Mouse (Mus musculus) brown adipose tissue, adult 24 weeks (tissue): ENCODE results near the gene Aldh9a1. TPM values are rescaled to one million over a fixed set of nuclear protein-coding genes. Genes with fewer than 3 reads are reported as not detected.
"Not testable (repeated sequence)": the region's sequence is repeated elsewhere in the genome, so short reads cannot be mapped to it uniquely, and the experiment has no call there.

Experiments used
- H3K27ac ChIP-seq: fragments of 200-500 bp; replicated peaks from 2 replicates; pipeline ENCODE4 v1.5.1; 2012; ENCODE audit warnings: low read depth, mild to moderate bottlenecking, low read length
- H3K4me1 ChIP-seq: fragments of 200-500 bp; 2 replicates; pipeline ENCODE4 v1.6.1; 2012; ENCODE audit warnings: low read length, mixed read lengths; ENCODE audit not compliant: control insufficient read depth, insufficient read depth, insufficient read length
- H3K4me3 ChIP-seq: fragments of 200-500 bp; 2 replicates; pipeline ENCODE4 v1.5.1; 2012; ENCODE audit warnings: low read depth, mild to moderate bottlenecking, low read length, moderate library complexity; ENCODE audit not compliant: insufficient read depth
- polyA plus RNA-seq: library from polyadenylated mRNA; stranded (reverse); fragments of >200 nt; gene quantifications from 2 replicates; pipeline ENCODE4 v1.2.4, GENCODE M21; 2012; ENCODE audit not compliant: missing spikeins, insufficient read depth, insufficient read length

Aldh9a1 gene
- polyA plus RNA-seq, 1 experiment, result 97.0 TPM

GRCm38 (mm10) chr1:167340111-167340787, 9.5 kb upstream of the Aldh9a1 start:
- H3K27ac ChIP-seq, result no peak overlapping the region
- peak overlapping the region; percentile 55 for H3K4me3 ChIP-seq
- H3K4me1 ChIP-seq, result no peaks in the 10 kb centered on the region

- Histone ChIP-seq H3K4me3 (no peak overlapping the region), H3K27ac (no peak overlapping the region), H3K4me1 (no peaks in the 10 kb centered on the region)
Measured at GRCm38 (mm10) chr1:167340910-167341528, 8.8 kb upstream of the Aldh9a1 start.

- H3K4me1 ChIP-seq, result no peaks in the 10 kb centered on the region
- no peak overlapping the region for H3K4me3 ChIP-seq
- no peak overlapping the region for H3K27ac ChIP-seq
Measured at GRCm38 (mm10) chr1:167342831-167343230, 7.0 kb upstream of the Aldh9a1 start.

GRCm38 (mm10) chr1:167345994-167346520, 3.7 kb upstream of the Aldh9a1 start:
- H3K4me3 ChIP-seq, H3K4me1 ChIP-seq, H3K27ac ChIP-seq: not testable (repeated sequence)

- H3K4me1 ChIP-seq, H3K27ac ChIP-seq, H3K4me3 ChIP-seq: not testable (repeated sequence)
Measured at GRCm38 (mm10) chr1:167349206-167349605, 585 bp upstream of the Aldh9a1 start.

DNA sequence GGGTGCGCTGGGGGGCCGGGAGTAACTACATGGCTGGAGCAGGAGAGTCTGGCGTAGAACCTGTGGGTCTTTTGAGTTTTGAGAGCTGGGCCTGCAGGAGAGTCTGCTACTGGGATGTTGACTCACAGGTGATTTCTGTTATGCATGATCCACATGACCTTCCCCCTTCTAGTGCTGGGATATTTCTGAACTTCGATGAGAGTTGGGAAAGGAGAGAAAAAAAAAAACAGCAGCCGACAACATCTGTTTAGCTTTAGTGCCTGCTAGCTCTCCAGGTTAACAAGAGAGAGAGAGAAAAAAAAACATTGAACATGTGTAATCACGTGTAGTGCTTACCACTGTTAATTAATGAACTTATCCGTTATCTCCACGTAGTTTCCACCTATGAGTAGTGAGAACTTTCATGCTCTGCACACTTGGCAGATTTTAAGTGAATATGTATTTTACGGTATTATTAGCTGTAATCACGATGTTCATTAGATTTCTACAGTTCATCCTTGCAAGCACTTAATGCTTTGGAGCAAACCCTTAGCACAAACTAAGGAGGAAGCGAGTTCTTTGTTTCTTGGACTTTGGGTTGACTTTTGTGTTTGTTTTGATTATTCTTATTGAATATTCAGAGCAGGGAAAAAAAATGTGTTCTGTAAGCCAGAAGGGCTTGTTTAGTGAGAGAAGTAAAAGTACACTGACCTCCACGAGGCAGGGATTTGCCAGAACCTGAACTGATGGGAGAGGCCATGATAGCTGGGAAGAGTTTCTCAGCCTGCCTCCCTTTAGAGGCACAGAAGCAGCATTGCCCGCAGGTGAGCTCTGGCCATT, 1.0 kb downstream of the Aldh9a1 start:
- H3K4me3 ChIP-seq, result peak overlapping the region; percentile 98
- H3K27ac ChIP-seq, result no peak overlapping the region
- H3K4me1 ChIP-seq, result no peaks in the 10 kb centered on the region

DNA sequence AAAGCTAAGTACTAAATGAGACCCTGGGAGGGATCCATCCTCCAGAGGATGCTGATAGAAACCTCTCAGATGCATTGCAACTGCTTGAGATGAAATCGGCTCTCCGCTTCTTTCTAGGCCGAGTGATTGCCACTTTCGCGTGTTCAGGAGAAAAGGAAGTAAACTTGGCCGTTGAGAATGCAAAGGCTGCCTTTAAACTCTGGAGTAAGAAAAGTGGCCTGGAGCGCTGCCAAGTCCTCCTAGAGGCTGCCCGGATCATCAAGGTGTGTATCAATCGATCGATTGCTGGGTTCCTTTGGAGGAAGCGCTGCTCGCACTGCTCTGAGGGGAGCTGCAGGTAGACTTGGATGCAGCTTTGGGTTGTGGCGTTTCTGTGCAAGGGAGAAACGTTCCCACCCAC, 2.6 kb downstream of the Aldh9a1 start:
- Histone ChIP-seq H3K27ac (no peak overlapping the region), H3K4me1 (no peaks in the 10 kb centered on the region), H3K4me3 (no peak overlapping the region)

GRCm38 (mm10) chr1:167357387-167357786, 7.6 kb downstream of the Aldh9a1 start:
- H3K27ac ChIP-seq, result no peak overlapping the region
- no peak overlapping the region for H3K4me3 ChIP-seq
- no peaks in the 10 kb centered on the region for H3K4me1 ChIP-seq

DNA sequence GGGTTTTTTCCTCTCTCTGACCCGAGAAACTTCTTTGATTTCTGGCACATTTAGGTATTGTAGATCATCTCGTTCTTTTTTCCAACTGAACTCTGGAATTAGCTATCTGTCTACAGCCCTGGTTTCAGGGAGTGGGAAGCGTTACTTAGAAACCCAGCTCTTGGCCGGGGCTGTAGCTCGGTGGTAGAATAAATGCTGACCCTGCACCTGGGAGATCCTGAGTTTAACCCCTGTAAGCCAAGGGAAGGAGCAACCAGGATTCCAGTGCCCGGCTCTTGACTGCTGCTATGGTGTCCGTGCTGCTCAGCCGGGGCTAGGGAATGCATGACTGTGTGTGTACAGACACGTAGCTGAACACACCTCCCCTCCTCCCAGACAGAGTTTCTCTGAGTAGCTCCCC, 8.9 kb downstream of the Aldh9a1 start:
- H3K4me1 ChIP-seq, result no peaks in the 10 kb centered on the region
- no peak overlapping the region for H3K4me3 ChIP-seq
- no peak overlapping the region for H3K27ac ChIP-seq

GRCm38 (mm10) chr1:167360268-167360667, 10.5 kb downstream of the Aldh9a1 start:
- H3K27ac ChIP-seq, result no peak overlapping the region
- no peaks in the 10 kb centered on the region for H3K4me1 ChIP-seq
- no peak overlapping the region for H3K4me3 ChIP-seq

- Histone ChIP-seq H3K4me1 (no peaks in the 10 kb centered on the region), H3K27ac (no peak overlapping the region), H3K4me3 (no peak overlapping the region)
Measured at GRCm38 (mm10) chr1:167362819-167363218, 13.0 kb downstream of the Aldh9a1 start.

- H3K4me3 ChIP-seq, result no peak overlapping the region
- H3K27ac ChIP-seq, result no peak overlapping the region
- no peaks in the 10 kb centered on the region for H3K4me1 ChIP-seq
Measured at GRCm38 (mm10) chr1:167363322-167363721, 13.5 kb downstream of the Aldh9a1 start.

- no peaks in the 10 kb centered on the region for H3K4me1 ChIP-seq
- H3K27ac ChIP-seq, result 0 out of 2 replicates have a peak overlapping the region, but pooled peaks have one; percentile 19
- no peak overlapping the region for H3K4me3 ChIP-seq
Measured at GRCm38 (mm10) chr1:167365808-167366207, 16.0 kb downstream of the Aldh9a1 start.

GRCm38 (mm10) chr1:167366621-167367020, 16.8 kb downstream of the Aldh9a1 start:
- Histone ChIP-seq H3K27ac (no peak overlapping the region), H3K4me3 (no peak overlapping the region), H3K4me1 (no peaks in the 10 kb centered on the region)

GRCm38 (mm10) chr1:167368018-167368417, 18.2 kb downstream of the Aldh9a1 start:
- H3K4me3 ChIP-seq, result no peak overlapping the region
- H3K27ac ChIP-seq, result no peak overlapping the region
- no peaks in the 10 kb centered on the region for H3K4me1 ChIP-seq
